Mouse (Mus musculus) erythroblast, embryonic 14.5 days (primary cell): Measurements from ENCODE around the gene Dab1. TPM values are rescaled to one million over a fixed set of nuclear protein-coding genes. Genes with fewer than 3 reads are reported as not detected.

Experiments used
- H3K27me3 ChIP-seq: 2 replicates; pipeline ENCODE4 v1.6.1; 2012; ENCODE audit warnings: inconsistent platforms; ENCODE audit not compliant: control insufficient read depth
- H3K36me3 ChIP-seq: 2 replicates; pipeline ENCODE4 v1.6.1; 2012; ENCODE audit warnings: mild to moderate bottlenecking, inconsistent platforms; ENCODE audit not compliant: control insufficient read depth
- H3K4me1 ChIP-seq: 2 replicates; pipeline ENCODE4 v1.6.1; 2012; ENCODE audit warnings: inconsistent platforms; ENCODE audit not compliant: control insufficient read depth
- H3K4me3 ChIP-seq: replicated peaks from 2 replicates; pipeline ENCODE3; 2012; ENCODE audit warnings: moderate library complexity, mild to moderate bottlenecking, inconsistent platforms
- H3K9me3 ChIP-seq: 2 replicates; pipeline ENCODE4 v1.6.1; 2012; ENCODE audit warnings: low read length, inconsistent platforms, mixed read lengths; ENCODE audit not compliant: control insufficient read depth
- GATA1 ChIP-seq: IDR thresholded peaks from 2 replicates; pipeline ENCODE4 v1.6.1; 2012; ENCODE audit warnings: low read length, inconsistent platforms, mixed read lengths
- TAL1 ChIP-seq: IDR thresholded peaks from 3 replicates; pipeline ENCODE4 v1.6.1; 2012; ENCODE audit warnings: low read length, inconsistent platforms, mixed read lengths
- polyA plus RNA-seq: library from polyadenylated mRNA; stranded (reverse); fragments of >175 nt; gene quantifications from 2 replicates; pipeline ENCODE4 v1.2.3, GENCODE M21; 2012

Dab1 gene
- polyA plus RNA-seq, 1 experiment, result not detected

GRCm38 (mm10) chr4:104399106-104399730 lies 780.1 kb downstream of the Dab1 start:
- Histone ChIP-seq H3K4me3 (no peak overlapping the region), H3K4me1 (no peaks in the 10 kb centered on the region), H3K36me3 (no peaks in the 10 kb centered on the region), H3K9me3 (peaks cover 4% of the 10 kb centered on the region; the same call in 1 of the 2 replicates), H3K27me3 (no peaks in the 10 kb centered on the region)
- TF ChIP-seq TAL1 (no peak), GATA1 (no peak)

- no peak overlapping the region for H3K4me3 ChIP-seq
- peaks cover 2% of the 10 kb centered on the region; the same call in 1 of the 2 replicates for H3K9me3 ChIP-seq
- no peaks in the 10 kb centered on the region for H3K36me3 ChIP-seq
- no peak for TF ChIP-seq GATA1
- no peak for TF ChIP-seq TAL1
- H3K4me1 ChIP-seq, result no peaks in the 10 kb centered on the region
- no peaks in the 10 kb centered on the region for H3K27me3 ChIP-seq
Observed at GRCm38 (mm10) chr4:104404099-104404498, 784.9 kb downstream of the Dab1 start.

GRCm38 (mm10) chr4:104410922-104411321 lies 791.8 kb downstream of the Dab1 start:
- Histone ChIP-seq H3K27me3 (no peaks in the 10 kb centered on the region), H3K36me3 (no peaks in the 10 kb centered on the region), H3K4me1 (no peaks in the 10 kb centered on the region), H3K9me3 (peaks cover 19% of the 10 kb centered on the region), H3K4me3 (no peak overlapping the region)
- TF ChIP-seq TAL1 (no peak), GATA1 (no peak)

- Histone ChIP-seq H3K27me3 (no peaks in the 10 kb centered on the region), H3K36me3 (no peaks in the 10 kb centered on the region), H3K4me3 (no peak overlapping the region), H3K9me3 (peaks cover 14% of the 10 kb centered on the region), H3K4me1 (no peaks in the 10 kb centered on the region)
- TF ChIP-seq GATA1 (no peak), TAL1 (no peak)
Observed at GRCm38 (mm10) chr4:104415482-104415881, 796.3 kb downstream of the Dab1 start.

GRCm38 (mm10) chr4:104418354-104418753 lies 799.2 kb downstream of the Dab1 start:
- Histone ChIP-seq H3K27me3 (no peaks in the 10 kb centered on the region), H3K9me3 (peaks cover 9% of the 10 kb centered on the region; the same call in 1 of the 2 replicates), H3K4me3 (no peak overlapping the region), H3K4me1 (no peaks in the 10 kb centered on the region), H3K36me3 (no peaks in the 10 kb centered on the region)
- no peak for TF ChIP-seq TAL1
- no peak for TF ChIP-seq GATA1

- Histone ChIP-seq H3K4me3 (no peak overlapping the region), H3K27me3 (no peaks in the 10 kb centered on the region), H3K4me1 (no peaks in the 10 kb centered on the region), H3K9me3 (peaks cover 7% of the 10 kb centered on the region; the same call in 1 of the 2 replicates), H3K36me3 (no peaks in the 10 kb centered on the region)
- TF ChIP-seq GATA1 (no peak), TAL1 (no peak)
Observed at GRCm38 (mm10) chr4:104420983-104421680, 802.0 kb downstream of the Dab1 start.

- Histone ChIP-seq H3K9me3 (peaks cover 4% of the 10 kb centered on the region; the same call in 1 of the 2 replicates), H3K27me3 (no peaks in the 10 kb centered on the region), H3K4me1 (no peaks in the 10 kb centered on the region), H3K4me3 (no peak overlapping the region), H3K36me3 (no peaks in the 10 kb centered on the region)
- TF ChIP-seq TAL1 (no peak), GATA1 (no peak)
Observed at GRCm38 (mm10) chr4:104429127-104429526, 810.0 kb downstream of the Dab1 start.

- no peaks in the 10 kb centered on the region for H3K36me3 ChIP-seq
- H3K9me3 ChIP-seq, result peaks cover 2% of the 10 kb centered on the region; the same call in 1 of the 2 replicates
- TF ChIP-seq GATA1, result no peak
- no peak for TF ChIP-seq TAL1
- H3K4me1 ChIP-seq, result no peaks in the 10 kb centered on the region
- H3K4me3 ChIP-seq, result no peak overlapping the region
- no peaks in the 10 kb centered on the region for H3K27me3 ChIP-seq
Observed at GRCm38 (mm10) chr4:104431231-104431855, 812.2 kb downstream of the Dab1 start.

- TF ChIP-seq GATA1, result no peak
- TF ChIP-seq TAL1, result no peak
- Histone ChIP-seq H3K36me3 (no peaks in the 10 kb centered on the region), H3K4me3 (no peak overlapping the region), H3K4me1 (no peaks in the 10 kb centered on the region), H3K9me3 (peaks cover 5% of the 10 kb centered on the region; the same call in 1 of the 2 replicates), H3K27me3 (no peaks in the 10 kb centered on the region)
Observed at GRCm38 (mm10) chr4:104432150-104432549, 813.0 kb downstream of the Dab1 start.

GRCm38 (mm10) chr4:104435736-104436135 lies 816.6 kb downstream of the Dab1 start:
- no peaks in the 10 kb centered on the region for H3K4me1 ChIP-seq
- peaks cover 5% of the 10 kb centered on the region; the same call in 1 of the 2 replicates for H3K9me3 ChIP-seq
- H3K27me3 ChIP-seq, result no peaks in the 10 kb centered on the region
- TF ChIP-seq TAL1 (no peak), GATA1 (no peak)
- H3K36me3 ChIP-seq, result no peaks in the 10 kb centered on the region
- no peak overlapping the region for H3K4me3 ChIP-seq
